Mouse (Mus musculus) C2C12 (cell line): Measurements from ENCODE around the gene Tmc5.

ENCODE experiments used
- CEBPB ChIP-seq: IDR thresholded peaks from one replicate; pipeline ENCODE4 v1.6.1; 2011; ENCODE audit warnings: low read depth, mild to moderate bottlenecking, control low read depth, moderate library complexity
- CTCF ChIP-seq: IDR thresholded peaks from one replicate; pipeline ENCODE4 v1.5.1; 2011; ENCODE audit not compliant: control insufficient read depth, insufficient read depth, insufficient read length
- USF1 ChIP-seq: IDR thresholded peaks from one replicate; pipeline ENCODE4 v1.6.1; 2011; ENCODE audit warnings: low read depth, mild to moderate bottlenecking, control low read depth, moderate library complexity

GRCm38 (mm10) chr7:118627550-118628298 lies 30.6 kb downstream of the Tmc5 start:
- TF ChIP-seq USF1 (no peak), CTCF (no peak), CEBPB (no peak)
